Mouse (Mus musculus) skeletal muscle tissue, adult 2 months (tissue): ENCODE data around the gene Gm45623.

ENCODE experiments used
- DNase-seq: peaks from one replicate; pipeline ENCODE4 v3.0.0-alpha.2; 2012; ENCODE audit warnings: low read depth, low spot score

The Gm45623 gene

DNA sequence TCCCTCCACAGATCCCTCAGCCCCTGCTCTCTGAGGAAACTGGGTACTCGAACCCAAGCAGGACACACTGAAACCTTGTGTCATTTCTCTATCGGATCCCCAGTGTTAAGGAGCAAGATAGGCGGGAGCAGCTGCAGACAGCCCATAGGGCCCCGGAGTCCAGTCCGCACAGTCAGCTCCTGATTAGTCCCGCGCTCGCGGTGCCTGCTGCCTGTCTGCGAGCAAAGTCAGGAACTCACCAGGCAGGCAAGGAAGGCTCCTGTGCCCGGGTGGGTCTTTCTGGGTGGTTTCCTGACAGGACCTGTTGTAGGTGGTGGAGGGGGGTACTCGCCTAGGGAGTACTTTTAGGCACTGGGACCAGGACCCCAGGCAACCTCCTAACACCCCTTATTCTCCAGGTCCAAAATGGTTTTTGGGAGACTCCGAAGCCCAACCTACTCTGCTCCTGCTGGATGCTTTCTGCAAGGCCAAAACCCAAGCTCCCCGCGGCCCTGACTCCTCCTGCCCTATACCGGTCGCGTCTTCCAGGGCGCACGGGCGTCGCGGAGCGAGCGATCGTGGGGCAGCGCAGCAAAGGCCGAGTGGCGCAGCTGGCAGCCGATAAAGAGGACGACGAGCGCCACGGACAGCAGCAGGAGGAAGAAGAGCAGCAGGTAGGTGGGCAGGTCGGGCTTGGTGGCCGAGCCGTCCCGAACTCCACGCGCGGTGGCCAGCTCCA lies 994 bp downstream of the Gm45623 start:
- DNase-seq: no peak

DNA sequence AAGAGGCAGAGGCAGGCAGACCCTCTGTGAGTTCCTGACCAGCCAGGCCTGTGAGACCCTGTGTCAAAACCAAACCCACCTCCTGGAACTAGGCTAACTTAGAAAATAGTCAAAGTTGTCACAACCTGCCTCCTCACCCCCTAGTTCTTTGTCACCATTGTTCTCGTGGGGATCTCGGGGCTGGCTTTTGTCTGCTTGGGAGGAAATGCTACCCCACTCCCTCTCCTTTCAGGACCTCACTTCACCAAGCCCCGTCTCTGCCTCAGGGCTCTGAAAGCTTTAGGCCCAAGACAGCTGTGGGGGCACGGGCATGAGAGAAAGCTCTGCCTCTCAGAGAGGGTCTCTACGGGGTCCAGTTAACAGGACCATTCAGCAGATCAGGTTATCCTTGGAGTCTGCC lies 1.9 kb downstream of the Gm45623 start:
- DNase-seq: no peak

GRCm38 (mm10) chr13:56749377-56749776 lies 4.2 kb downstream of the Gm45623 start:
- no peak for DNase-seq

GRCm38 (mm10) chr13:56747554-56747953 lies 6.1 kb downstream of the Gm45623 start:
- no peak for DNase-seq

GRCm38 (mm10) chr13:56746739-56747532 lies 6.7 kb downstream of the Gm45623 start:
- no peak for DNase-seq

DNA sequence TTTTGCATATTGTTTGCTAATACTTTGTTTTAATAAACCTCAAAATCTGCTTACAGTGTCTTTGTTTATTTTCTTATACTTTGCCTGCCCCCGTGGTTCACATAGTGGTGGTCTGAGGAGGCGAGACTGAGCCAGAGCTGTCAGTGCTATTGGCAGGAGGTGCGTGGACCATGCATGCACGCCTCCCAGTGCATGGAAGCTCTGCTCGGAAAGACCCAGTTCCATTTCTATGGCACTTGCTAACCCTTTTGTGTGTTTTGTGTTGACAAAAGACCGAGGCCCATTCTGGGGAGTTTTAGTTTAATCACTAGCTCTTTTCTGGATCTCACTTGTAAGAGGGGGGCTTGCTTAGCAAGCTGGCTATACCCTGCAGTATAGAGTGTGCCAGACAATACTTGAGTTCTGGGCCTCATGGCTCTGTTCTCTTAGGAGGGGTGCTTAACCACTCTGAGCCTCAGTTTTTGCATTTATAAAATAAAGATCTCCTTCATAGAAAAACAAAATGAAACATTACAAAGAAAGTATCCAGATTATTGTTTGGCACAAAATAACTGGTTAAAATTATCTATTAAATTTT lies 11.2 kb downstream of the Gm45623 start:
- no peak for DNase-seq

GRCm38 (mm10) chr13:56741691-56742090 lies 11.9 kb downstream of the Gm45623 start:
- no peak for DNase-seq

DNA sequence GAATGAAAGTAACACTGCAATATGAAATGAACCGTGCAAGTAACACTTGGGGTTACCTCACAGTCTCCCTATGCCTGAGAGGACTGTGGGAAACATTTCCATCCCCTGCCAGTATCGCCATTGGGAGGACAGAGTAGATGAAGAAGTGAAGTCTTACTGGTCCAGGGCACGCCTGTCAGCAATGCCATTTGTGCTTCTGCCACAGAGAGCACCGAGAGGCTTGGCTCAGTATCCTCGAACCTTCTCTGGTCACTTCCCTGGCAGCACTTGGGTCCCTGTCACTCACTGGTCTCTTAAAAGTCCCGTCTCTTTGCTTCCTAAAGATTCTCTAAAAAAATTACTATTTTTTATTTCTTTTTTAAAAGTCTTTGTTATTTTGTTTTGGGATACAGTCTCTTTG lies 13.1 kb downstream of the Gm45623 start:
- no peak for DNase-seq

GRCm38 (mm10) chr13:56739556-56739955 lies 14.1 kb downstream of the Gm45623 start:
- DNase-seq: no peak

- peak; percentile 29 for DNase-seq
Measured at GRCm38 (mm10) chr13:56735212-56735875, 18.3 kb downstream of the Gm45623 start.

GRCm38 (mm10) chr13:56734617-56735016 lies 19.0 kb downstream of the Gm45623 start:
- DNase-seq: no peak

- no peak for DNase-seq
Measured at GRCm38 (mm10) chr13:56729046-56729445, 24.6 kb downstream of the Gm45623 start.

DNA sequence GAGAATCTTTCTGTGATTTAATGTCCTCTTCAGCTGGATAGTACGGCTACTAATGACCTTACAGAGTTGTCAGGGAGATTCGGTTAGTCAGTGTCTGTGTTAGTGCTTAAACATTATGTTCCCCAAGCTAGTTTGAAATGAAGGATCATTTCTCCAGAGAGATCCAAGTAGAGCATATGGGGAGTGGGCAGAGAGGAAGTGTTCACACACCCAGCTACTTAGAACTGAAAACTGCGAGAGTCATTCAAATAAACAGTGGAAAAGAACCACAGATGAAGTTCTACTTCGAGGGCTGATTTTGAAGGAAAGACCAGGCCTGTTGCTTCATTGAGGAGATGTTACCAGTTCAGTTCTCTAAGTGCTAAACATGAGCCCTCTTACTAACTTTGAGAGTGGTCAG lies 27.1 kb downstream of the Gm45623 start:
- DNase-seq: no peak

DNA sequence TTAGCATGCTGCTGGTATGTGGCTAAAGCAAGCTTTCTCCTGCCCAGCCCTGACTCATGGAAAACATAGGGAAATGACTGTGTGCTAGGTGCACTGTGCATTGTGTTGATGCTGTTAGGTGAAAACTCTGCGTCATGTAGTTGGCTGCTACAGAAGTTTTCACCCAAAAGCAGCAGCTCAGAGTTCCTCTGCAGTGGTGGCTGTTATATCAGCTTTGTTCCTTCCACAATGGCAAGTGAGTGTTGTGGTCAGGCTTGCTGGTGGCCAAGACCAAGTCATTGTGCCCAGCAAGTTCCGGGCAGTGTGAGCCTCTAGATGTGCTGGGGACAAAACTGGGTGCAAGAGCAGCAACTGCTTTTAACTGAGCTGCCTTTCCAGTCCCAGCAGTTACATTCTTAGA lies 41.4 kb downstream of the Gm45623 start:
- no peak for DNase-seq

DNA sequence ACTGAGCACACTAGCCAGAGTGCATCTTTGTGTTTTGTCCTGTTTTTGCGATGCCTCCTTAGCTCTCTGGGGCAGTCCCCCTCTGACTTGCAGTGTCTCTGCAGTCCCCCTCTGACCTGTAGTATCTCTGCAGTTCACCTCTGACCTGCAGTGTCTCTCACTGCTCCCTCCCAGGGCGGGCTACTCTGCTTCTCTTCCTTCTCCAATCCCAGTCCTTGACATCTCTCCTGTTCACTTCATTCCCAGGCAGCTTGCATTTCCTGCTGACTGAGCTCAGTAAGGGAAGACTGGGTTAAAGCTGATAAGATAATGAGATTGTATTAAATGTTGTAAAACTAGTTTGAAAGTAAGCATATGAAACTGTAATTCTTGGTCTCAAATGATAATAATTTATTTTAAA lies 43.0 kb downstream of the Gm45623 start:
- no peak for DNase-seq

DNA sequence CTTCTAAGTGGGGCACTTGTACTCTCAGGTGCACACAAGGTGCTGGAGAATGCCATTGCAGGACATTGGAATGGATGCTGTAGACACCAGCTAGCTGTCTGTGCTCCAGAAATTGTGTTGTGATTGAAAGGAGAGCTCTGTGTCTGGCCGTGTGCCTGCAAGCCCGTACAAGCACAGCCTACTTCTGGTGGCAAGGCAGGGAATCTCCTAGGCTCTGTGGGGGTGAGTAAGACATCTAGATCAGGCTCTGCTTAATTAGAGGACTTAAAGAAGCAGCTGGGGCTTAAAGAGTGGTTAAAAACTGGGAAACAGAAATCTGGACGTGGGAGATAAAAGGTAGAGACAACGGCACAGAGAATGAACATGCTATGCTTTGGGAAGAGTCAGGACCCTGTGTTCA lies 46.0 kb downstream of the Gm45623 start:
- DNase-seq: no peak

DNA sequence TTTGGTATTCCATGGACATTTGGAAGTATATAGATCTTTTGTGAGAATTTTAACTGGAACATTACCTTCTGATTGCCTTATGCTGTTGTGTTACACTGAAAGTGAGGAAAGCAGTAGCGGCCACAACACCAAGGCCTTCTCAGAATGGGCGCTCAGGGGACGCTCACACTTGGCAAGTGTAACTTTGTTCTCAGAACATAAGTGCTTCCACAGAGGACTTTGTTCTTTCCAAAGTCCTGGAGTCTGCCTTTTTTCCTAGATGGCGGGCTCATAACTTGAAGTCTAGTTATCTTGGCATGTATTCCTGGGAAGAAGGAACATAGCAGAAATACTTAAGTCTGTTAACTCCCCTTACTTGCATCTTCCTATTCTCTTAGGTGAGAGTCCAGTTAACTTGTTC lies 46.5 kb downstream of the Gm45623 start:
- DNase-seq: peak; percentile 7

GRCm38 (mm10) chr13:56704596-56704995 lies 49.0 kb downstream of the Gm45623 start:
- no peak for DNase-seq

- no peak for DNase-seq
Measured at GRCm38 (mm10) chr13:56703871-56704321, 49.7 kb downstream of the Gm45623 start.

DNA sequence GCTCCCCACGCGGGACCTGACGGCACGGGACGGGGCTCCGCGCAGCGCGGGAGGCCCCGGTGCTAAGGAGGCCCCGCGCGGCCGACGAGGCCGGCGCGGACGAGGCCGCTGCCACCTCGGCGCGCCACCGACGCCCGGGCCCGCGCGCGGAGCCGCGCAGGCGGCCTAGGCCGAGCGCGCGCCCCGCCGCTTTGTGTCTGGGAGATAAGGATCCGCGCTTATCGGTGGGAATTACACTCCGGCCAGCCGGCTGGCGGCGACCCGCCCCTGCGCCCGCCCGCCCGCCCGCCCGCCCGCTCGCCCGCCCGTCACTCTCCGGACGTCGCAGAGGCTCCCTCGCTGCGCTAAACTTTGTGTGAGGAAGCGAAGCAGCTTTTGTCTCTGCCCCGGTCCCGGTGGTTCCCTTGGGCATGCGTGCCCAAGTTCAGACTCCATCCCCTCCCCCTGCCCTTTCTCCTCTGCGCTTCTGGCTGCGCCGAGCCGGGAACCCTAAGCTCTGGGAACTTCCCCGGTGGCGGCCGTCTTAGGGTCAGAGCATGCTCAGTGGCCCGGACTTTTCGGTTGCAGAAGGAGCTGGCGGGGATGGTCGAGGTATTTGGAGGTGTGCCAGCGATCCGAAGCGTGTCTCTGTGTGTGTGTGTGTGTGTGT lies 50.3 kb downstream of the Gm45623 start:
- DNase-seq: peak; percentile 66

DNA sequence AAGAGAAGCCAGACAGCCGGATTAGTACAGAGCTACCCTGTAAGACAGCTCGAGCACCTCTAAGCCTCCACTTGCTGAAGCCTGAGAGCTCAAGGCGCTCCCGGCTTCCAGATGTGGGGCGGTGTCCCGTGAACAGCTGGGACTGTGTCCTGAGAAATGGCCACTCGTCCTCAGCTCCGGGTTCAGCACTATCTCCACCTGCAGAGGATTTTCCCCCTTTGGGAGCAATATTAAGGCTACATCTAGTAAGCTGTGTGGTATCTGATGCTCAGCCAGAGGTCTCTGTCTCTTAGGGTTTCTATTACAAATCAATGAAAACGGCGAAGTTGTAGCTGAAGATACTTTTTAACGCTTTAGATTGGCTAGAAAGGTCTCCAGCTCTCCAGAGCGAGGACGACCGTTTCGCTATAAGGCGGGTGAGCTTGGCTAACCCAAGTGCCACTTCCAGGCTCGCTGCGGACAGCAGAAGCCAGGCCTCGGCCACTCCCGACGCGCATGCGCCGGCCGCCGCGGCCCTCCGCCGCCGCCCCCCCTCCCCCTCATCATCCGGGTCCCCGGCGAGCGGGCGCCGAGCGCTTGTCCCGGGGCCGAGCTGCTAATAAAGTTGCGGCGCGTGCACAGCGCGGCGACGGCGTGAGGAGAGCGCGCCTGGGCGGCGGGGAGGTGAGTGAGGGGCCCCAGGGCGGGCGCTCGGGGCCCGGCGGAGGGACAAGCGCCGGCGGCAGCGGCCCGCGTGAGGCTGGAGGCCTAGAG lies 51.0 kb downstream of the Gm45623 start, which contains the start of gene Smad5:
Gene Smad5, plus strand, starts transcription at position 542 of the 753 bp plus-strand sequence.
- peak; percentile 92 for DNase-seq
